Mouse (Mus musculus): ENCODE results near the gene Defb9.
"Not testable (repeated sequence)": the region's sequence is repeated elsewhere in the genome, so short reads cannot be mapped to it uniquely, and the experiment has no call there.

Defb9 gene

DNA sequence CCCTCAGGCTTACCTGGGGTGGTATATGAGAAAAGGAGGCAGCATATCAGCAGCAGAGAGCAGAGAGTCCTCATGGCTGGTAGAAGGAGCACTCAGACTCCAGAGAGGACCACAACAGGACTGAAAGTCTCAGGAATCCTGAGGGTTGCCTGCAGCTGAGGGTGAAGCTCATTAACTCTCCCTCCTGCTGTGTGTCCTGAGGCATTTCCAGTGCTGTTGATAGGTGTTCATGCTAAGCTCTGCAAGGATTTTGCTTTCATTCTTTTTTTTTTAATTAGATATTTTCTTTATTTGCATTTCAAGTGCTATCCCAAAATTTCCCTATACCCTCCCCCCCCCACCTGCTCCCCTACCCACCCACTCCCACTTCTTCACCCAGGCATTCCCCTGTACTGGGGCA is at the start of gene Defb9:
Gene Defb9, minus strand, starts transcription at position 101 of the 400 bp plus-strand sequence.
- peak; percentile 5 for DNase-seq

- DNase-seq: no peak
Measured at GRCm38 (mm10) chr8:21932610-21933009, 47.4 kb upstream of the Defb9 start, which contains the start of gene Defb15. TSS of gene Defb15 (minus strand) at chr8:21932710.

DNA sequence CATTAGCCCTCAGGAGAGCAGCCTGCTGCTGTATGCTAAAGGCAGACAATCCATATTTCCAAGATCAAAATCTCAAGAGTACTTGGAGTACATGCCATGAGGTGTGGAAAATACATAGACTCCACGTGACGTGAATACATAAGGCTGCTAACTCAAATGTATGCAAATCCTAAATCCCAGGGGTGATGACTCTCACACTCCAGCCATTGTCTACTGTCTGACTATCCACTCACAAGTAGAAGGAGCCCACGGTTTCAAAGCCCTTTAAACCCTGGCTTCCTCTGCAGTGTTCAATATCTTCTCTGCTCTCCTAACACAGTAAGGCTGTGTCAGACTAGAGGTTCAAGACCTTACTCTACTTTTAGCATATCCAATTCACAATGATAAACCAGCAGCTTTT is 45.5 kb upstream of the Defb9 start:
- DNase-seq: not testable (repeated sequence)

DNA sequence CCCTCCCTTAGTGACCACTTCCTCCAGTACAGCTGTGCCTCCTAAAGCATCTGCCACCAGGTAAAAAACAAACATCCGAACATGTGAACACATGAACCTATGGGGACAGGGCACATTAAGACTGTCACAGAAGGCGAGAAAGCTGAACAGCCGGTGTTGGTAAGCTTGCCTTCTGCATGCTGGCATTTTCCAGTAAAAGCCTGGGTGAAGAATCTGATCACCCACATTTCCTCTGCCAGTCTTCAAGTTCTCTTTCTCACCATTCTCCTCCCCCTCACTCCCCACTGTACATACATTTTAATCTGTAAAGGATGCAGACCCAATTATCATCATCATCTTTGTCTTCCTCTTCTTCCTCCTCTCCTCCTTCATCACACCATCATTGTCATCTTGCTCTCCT is 30.4 kb upstream of the Defb9 start:
- DNase-seq: no peak

GRCm38 (mm10) chr8:21912554-21912953 is 27.3 kb upstream of the Defb9 start:
- no peak for DNase-seq

GRCm38 (mm10) chr8:21911931-21912330 is 26.7 kb upstream of the Defb9 start:
- no peak for DNase-seq

- DNase-seq: peak; percentile 54
Measured at GRCm38 (mm10) chr8:21906290-21906689, 21.1 kb upstream of the Defb9 start, which contains the start of gene Defb11. TSS of gene Defb11 (minus strand) at chr8:21906412.

DNA sequence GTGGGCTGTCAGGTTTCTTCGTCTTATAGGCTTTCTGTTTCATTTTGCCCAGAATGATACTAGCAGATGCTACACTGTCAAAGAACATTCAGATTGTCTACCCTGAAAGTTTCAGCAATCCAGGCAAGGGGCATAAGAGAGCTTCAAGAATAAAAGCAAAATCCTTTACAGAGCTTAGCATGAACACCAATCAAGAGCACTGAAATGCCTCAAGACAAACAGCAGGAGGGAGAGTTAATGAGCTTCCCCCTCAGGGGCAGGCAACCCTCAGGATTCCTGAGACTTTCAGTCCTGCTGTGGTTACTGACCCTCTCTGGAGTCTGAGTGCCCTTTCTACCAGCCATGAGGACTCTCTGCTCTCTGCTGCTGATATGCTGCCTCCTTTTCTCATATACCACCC is 26.6 kb downstream of the Defb9 start, which contains the start of gene Defb10:
Gene Defb10, plus strand, starts transcription at position 316 of the 400 bp plus-strand sequence.
- DNase-seq: not testable (repeated sequence)

Data from kidney, adult 9 months (tissue).